Mouse (Mus musculus): ENCODE data around the gene Siah3.

DNA sequence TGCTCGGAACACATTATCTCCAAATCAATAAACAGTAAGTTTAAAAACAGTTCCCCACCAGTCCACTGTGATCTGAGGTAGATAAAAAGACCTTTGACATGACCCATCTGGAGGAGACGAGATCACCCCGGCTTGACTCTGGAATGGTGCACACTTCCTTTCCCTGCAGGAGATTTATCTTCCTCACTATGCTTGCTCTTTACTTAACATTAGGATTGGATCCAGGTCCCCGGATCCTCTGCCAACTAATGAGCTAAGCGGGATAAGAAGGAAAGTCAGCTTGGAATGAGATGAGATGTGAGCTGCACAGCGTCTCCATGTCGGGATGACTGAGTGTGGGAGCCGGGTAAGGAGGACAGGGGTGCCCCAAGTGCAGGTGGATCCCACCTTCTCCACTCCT, 46.7 kb downstream of the Siah3 start:
- no peak for TF ChIP-seq POLR2A (IDR thresholded peaks at IDR 0.05; ENCODE audit: insufficient read length, low read depth)
- TF ChIP-seq USF1 (IDR thresholded peaks at IDR 0.05; ENCODE audit: low read depth): no peak
- TF ChIP-seq TCF3 (IDR thresholded peaks at IDR 0.05; ENCODE audit: insufficient read length, low read depth): no peak
- no peak for TF ChIP-seq REST (IDR thresholded peaks at IDR 0.05; ENCODE audit: insufficient read depth, insufficient read length)
- no peak for TF ChIP-seq SRF (IDR thresholded peaks at IDR 0.05; ENCODE audit: control insufficient read depth, insufficient read length, low read depth)
- TF ChIP-seq MYOD1 (IDR thresholded peaks at IDR 0.05; ENCODE audit: control insufficient read depth in 1 of 3, insufficient read length in 2 of 3, low read depth in 2 of 3): no peak
- TF ChIP-seq MYOG (IDR thresholded peaks at IDR 0.05; ENCODE audit: control insufficient read depth in 1 of 3, insufficient read depth in 1 of 3, insufficient read length in 2 of 3, low read depth in 2 of 3): no peak
- no peak for TF ChIP-seq E2F4 (IDR thresholded peaks at IDR 0.05; ENCODE audit: insufficient read depth)
- TF ChIP-seq CEBPB (IDR thresholded peaks at IDR 0.05; ENCODE audit: insufficient read depth, poor library complexity, severe bottlenecking): no peak
- TF ChIP-seq MAX (IDR thresholded peaks at IDR 0.05; ENCODE audit: low read depth): no peak
- TF ChIP-seq POLR2AphosphoS2 (IDR thresholded peaks at IDR 0.05; ENCODE audit: insufficient read length, low read depth): no peak

Data from myocyte (in vitro differentiated cells).